Mouse (Mus musculus): ENCODE measurements at regions not wholly inside any gene's neighbourhood (a gene's known extent, or its start where the extent isn't known, plus 50 kb on each side); places are given as distances from the start of the nearest gene placed in this dataset.

- no peaks in the 10 kb centered on the region for H3K36me3 ChIP-seq (ENCODE audit: insufficient read depth, low read length)
- no peak for TF ChIP-seq NANOG (IDR thresholded peaks at IDR 0.05; ENCODE audit: borderline replicate concordance, low read length)
- TF ChIP-seq POU5F1 (IDR thresholded peaks at IDR 0.05; ENCODE audit: borderline replicate concordance, low read length): no peak
- TF ChIP-seq CTCF (conservative IDR thresholded peaks at IDR 0.05; ENCODE audit: low read length): no peak
- no peaks in the 10 kb centered on the region for H3K9me3 ChIP-seq (ENCODE audit: low read length)
- H3K4me1 ChIP-seq (replicated peaks; ENCODE audit: low read depth, low read length): peaks cover 6% of the 10 kb centered on the region; the same call in 1 of the 2 replicates
- H3K4me3 ChIP-seq (replicated peaks; ENCODE audit: low read length): no peak overlapping the region
- H3K27me3 ChIP-seq (ENCODE audit: insufficient read depth, low read length): peaks cover 3% of the 10 kb centered on the region; the same call in 1 of the 2 replicates
These were observed 261.9 kb downstream of the Cd83 start for GRCm38 (mm10) chr13:44046436-44046835.

- no peaks in the 10 kb centered on the region for H3K27me3 ChIP-seq (ENCODE audit: insufficient read depth, low read length)
- H3K9me3 ChIP-seq (ENCODE audit: low read length): no peaks in the 10 kb centered on the region
- no peaks in the 10 kb centered on the region for H3K36me3 ChIP-seq (ENCODE audit: insufficient read depth, low read length)
- H3K4me3 ChIP-seq (replicated peaks; ENCODE audit: low read length): no peak overlapping the region
- TF ChIP-seq POU5F1 (IDR thresholded peaks at IDR 0.05; ENCODE audit: borderline replicate concordance, low read length): no peak
- H3K4me1 ChIP-seq (replicated peaks; ENCODE audit: low read depth, low read length): peaks cover 7% of the 10 kb centered on the region; the same call in 1 of the 2 replicates
These were observed 269.6 kb downstream of the Cd83 start for GRCm38 (mm10) chr13:44054157-44054556.

- Histone ChIP-seq H3K9me3 (ENCODE audit: low read length) (no peaks in the 10 kb centered on the region), H3K36me3 (ENCODE audit: insufficient read depth, low read length) (no peaks in the 10 kb centered on the region), H3K27me3 (ENCODE audit: insufficient read depth, low read length) (no peaks in the 10 kb centered on the region), H3K4me1 (replicated peaks; ENCODE audit: low read depth, low read length) (peaks cover 7% of the 10 kb centered on the region; the same call in 1 of the 2 replicates), H3K4me3 (replicated peaks; ENCODE audit: low read length) (no peak overlapping the region)
- TF ChIP-seq POU5F1 (IDR thresholded peaks at IDR 0.05; ENCODE audit: borderline replicate concordance, low read length) (no peak), CTCF (conservative IDR thresholded peaks at IDR 0.05; ENCODE audit: low read length) (no peak)
These were observed 271.3 kb downstream of the Cd83 start for GRCm38 (mm10) chr13:44055573-44056491.

GRCm38 (mm10) chr13:44056716-44057115 lies 272.1 kb downstream of the Cd83 start:
- TF ChIP-seq CTCF (conservative IDR thresholded peaks at IDR 0.05; ENCODE audit: low read length) (no peak), POU5F1 (IDR thresholded peaks at IDR 0.05; ENCODE audit: borderline replicate concordance, low read length) (no peak), NANOG (IDR thresholded peaks at IDR 0.05; ENCODE audit: borderline replicate concordance, low read length) (no peak)
- H3K4me3 ChIP-seq (replicated peaks; ENCODE audit: low read length): no peak overlapping the region
- no peaks in the 10 kb centered on the region for H3K9me3 ChIP-seq (ENCODE audit: low read length)
- peaks cover 7% of the 10 kb centered on the region; the same call in 1 of the 2 replicates for H3K4me1 ChIP-seq (replicated peaks; ENCODE audit: low read depth, low read length)
- no peaks in the 10 kb centered on the region for H3K27me3 ChIP-seq (ENCODE audit: insufficient read depth, low read length)
- H3K36me3 ChIP-seq (ENCODE audit: insufficient read depth, low read length): no peaks in the 10 kb centered on the region

GRCm38 (mm10) chr13:44057542-44057941 lies 273.0 kb downstream of the Cd83 start:
- Histone ChIP-seq H3K9me3 (ENCODE audit: low read length) (no peaks in the 10 kb centered on the region), H3K36me3 (ENCODE audit: insufficient read depth, low read length) (no peaks in the 10 kb centered on the region), H3K4me1 (replicated peaks; ENCODE audit: low read depth, low read length) (peaks cover 7% of the 10 kb centered on the region), H3K4me3 (replicated peaks; ENCODE audit: low read length) (no peak overlapping the region), H3K27me3 (ENCODE audit: insufficient read depth, low read length) (0 out of 2 replicates have a peak, but pooled peaks cover 6% of the 10 kb centered on the region)
- TF ChIP-seq CTCF (conservative IDR thresholded peaks at IDR 0.05; ENCODE audit: low read length) (no peak), NANOG (IDR thresholded peaks at IDR 0.05; ENCODE audit: borderline replicate concordance, low read length) (no peak), POU5F1 (IDR thresholded peaks at IDR 0.05; ENCODE audit: borderline replicate concordance, low read length) (no peak)

GRCm38 (mm10) chr13:44058277-44058676 lies 273.7 kb downstream of the Cd83 start:
- H3K4me1 ChIP-seq (replicated peaks; ENCODE audit: low read depth, low read length): peaks cover 9% of the 10 kb centered on the region
- no peaks in the 10 kb centered on the region for H3K36me3 ChIP-seq (ENCODE audit: insufficient read depth, low read length)
- no peak overlapping the region for H3K4me3 ChIP-seq (replicated peaks; ENCODE audit: low read length)
- 0 out of 2 replicates have a peak, but pooled peaks cover 6% of the 10 kb centered on the region for H3K27me3 ChIP-seq (ENCODE audit: insufficient read depth, low read length)
- H3K9me3 ChIP-seq (ENCODE audit: low read length): no peaks in the 10 kb centered on the region
- no peak for TF ChIP-seq POU5F1 (IDR thresholded peaks at IDR 0.05; ENCODE audit: borderline replicate concordance, low read length)
- no peak for TF ChIP-seq CTCF (conservative IDR thresholded peaks at IDR 0.05; ENCODE audit: low read length)
- no peak for TF ChIP-seq NANOG (IDR thresholded peaks at IDR 0.05; ENCODE audit: borderline replicate concordance, low read length)

- H3K36me3 ChIP-seq (ENCODE audit: insufficient read depth, low read length): no peaks in the 10 kb centered on the region
- peaks cover 18% of the 10 kb centered on the region for H3K4me1 ChIP-seq (replicated peaks; ENCODE audit: low read depth, low read length)
- 0 out of 2 replicates have a peak, but pooled peaks cover 6% of the 10 kb centered on the region for H3K27me3 ChIP-seq (ENCODE audit: insufficient read depth, low read length)
- no peaks in the 10 kb centered on the region for H3K9me3 ChIP-seq (ENCODE audit: low read length)
- TF ChIP-seq NANOG (IDR thresholded peaks at IDR 0.05; ENCODE audit: borderline replicate concordance, low read length) (no peak), POU5F1 (IDR thresholded peaks at IDR 0.05; ENCODE audit: borderline replicate concordance, low read length) (no peak), CTCF (conservative IDR thresholded peaks at IDR 0.05; ENCODE audit: low read length) (no peak)
- H3K4me3 ChIP-seq (replicated peaks; ENCODE audit: low read length): no peak overlapping the region
These were observed 274.9 kb downstream of the Cd83 start for GRCm38 (mm10) chr13:44059436-44059835.

- no peaks in the 10 kb centered on the region for H3K9me3 ChIP-seq (ENCODE audit: low read length)
- peaks cover 10% of the 10 kb centered on the region for H3K27me3 ChIP-seq (ENCODE audit: insufficient read depth, low read length)
- TF ChIP-seq NANOG (IDR thresholded peaks at IDR 0.05; ENCODE audit: borderline replicate concordance, low read length) (no peak), CTCF (conservative IDR thresholded peaks at IDR 0.05; ENCODE audit: low read length) (no peak), POU5F1 (IDR thresholded peaks at IDR 0.05; ENCODE audit: borderline replicate concordance, low read length) (no peak)
- no peak overlapping the region for H3K4me3 ChIP-seq (replicated peaks; ENCODE audit: low read length)
- no peaks in the 10 kb centered on the region for H3K36me3 ChIP-seq (ENCODE audit: insufficient read depth, low read length)
- peaks cover 16% of the 10 kb centered on the region for H3K4me1 ChIP-seq (replicated peaks; ENCODE audit: low read depth, low read length)
These were observed 276.7 kb downstream of the Cd83 start for GRCm38 (mm10) chr13:44061286-44061685.

Data from E14TG2a.4 (cell line).